Mouse (Mus musculus): ENCODE results near the gene Tmem232. TPM values are rescaled to one million over a fixed set of nuclear protein-coding genes. Genes with fewer than 3 reads are reported as not detected.
A peak's percentile ranks its signal among the peaks of the same experiment; 100 is the strongest.
"Not testable (repeated sequence)": the region's sequence is repeated elsewhere in the genome, so short reads cannot be mapped to it uniquely, and the experiment has no call there.

The Tmem232 gene
- total RNA-seq, 2 experiments from 2014 or later: 1.8 to 2.4 TPM

DNA sequence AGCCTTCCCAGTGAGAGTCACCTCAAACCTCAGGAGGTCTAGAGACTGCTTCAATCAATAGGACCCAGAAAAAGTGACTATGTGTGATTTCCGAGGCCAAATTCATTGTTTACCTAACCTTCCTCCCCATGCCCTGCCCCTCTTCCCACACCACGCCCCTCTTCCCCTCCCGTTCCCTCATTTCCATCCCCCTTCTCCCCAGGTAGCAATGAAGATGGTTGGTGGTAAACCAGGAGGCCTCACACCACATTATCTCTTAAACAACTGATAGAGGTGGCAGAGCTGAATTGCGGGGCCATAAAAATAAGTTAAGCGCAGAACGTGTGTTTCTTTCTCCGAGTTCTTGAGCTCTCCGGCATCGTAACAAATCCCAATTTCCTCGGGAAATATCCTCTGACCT is 55.9 kb downstream of the Tmem232 start:
- Histone ChIP-seq H3K4me3 (no peak overlapping the region), H3K27ac (no peak overlapping the region)
- intact Hi-C loops (cut with DNase I): no loop called here
- DNase-seq (ENCODE audit: extremely low spot score in 1 of 2, low spot score in 2 of 2): no peak
- no peak for TF ChIP-seq CTCF (IDR thresholded peaks at IDR 0.05)

DNA sequence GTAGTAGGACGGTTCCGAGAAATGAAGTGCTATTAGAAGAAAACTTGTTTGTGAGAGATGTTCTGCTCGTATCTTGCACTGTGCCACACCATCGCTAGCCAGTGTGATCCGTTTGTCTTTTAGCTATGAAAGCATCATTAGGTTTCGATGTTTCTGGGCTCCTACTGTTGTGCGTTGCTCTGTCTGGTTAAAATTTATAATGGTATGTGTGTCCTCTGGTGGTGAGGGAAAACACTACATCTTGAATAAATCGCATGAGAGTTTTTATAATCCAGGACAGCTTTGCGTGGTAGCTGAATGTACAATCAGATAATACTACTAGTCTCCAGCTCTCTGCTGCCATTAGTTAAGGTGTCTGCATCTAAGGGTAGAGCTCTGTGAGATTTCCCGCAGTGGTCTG is 63.8 kb downstream of the Tmem232 start:
- TF ChIP-seq CTCF (IDR thresholded peaks at IDR 0.05): peak; percentile 60
- intact Hi-C loops (cut with DNase I): loop anchor here (5.0 to 10.0 kb wide), 3 partner anchors 99 to 402 kb away; no protein-coding TSS in a partner anchor
- no peak for DNase-seq (ENCODE audit: extremely low spot score in 1 of 2, low spot score in 2 of 2)
- no peak overlapping the region for H3K4me3 ChIP-seq
- H3K27ac ChIP-seq: no peak overlapping the region

DNA sequence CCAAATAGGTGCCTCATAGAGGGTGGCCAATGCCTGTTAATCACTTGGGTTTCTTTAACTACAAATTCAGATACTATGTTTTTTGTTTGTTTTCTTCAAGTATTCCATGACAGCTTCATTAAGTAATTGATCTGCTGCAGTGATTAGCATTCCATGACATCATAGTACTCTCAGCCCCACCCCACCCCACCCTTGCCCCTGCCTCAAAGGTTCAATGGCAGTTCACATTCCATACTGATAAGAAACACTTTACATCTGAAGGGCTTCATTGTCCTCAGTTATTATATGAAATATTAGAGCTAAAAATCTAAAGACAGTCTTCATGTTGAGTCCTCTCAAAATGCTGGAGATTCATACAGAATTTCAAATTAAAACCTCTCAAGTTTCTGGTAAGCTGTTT is 89.8 kb downstream of the Tmem232 start:
- H3K27ac ChIP-seq: no peak overlapping the region
- no peak overlapping the region for H3K4me3 ChIP-seq
- intact Hi-C loops (cut with DNase I): no loop called here
- no peak for TF ChIP-seq CTCF (IDR thresholded peaks at IDR 0.05)
- DNase-seq (ENCODE audit: extremely low spot score in 1 of 2, low spot score in 2 of 2): no peak

DNA sequence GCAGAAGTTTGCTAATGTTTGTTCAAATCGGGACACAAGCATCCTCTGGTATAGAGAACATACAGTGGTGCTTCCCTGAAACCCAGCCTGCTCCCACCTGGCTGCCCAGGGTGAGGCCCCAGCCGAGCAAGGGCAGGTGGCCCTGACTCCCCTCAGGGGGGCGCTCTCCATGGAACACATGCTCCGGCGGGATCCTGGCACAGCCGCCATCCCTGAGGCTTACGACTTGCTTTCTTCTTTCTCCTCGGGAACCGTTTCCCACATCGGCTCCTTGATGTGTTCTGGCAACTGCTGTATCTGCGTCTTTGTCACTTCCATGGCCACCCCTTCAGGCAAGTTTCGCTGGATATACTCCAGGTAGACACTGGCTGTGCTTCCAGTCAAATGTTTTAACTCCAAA is 102.7 kb downstream of the Tmem232 start:
- intact Hi-C loops (cut with DNase I): not testable (repeated sequence)

DNA sequence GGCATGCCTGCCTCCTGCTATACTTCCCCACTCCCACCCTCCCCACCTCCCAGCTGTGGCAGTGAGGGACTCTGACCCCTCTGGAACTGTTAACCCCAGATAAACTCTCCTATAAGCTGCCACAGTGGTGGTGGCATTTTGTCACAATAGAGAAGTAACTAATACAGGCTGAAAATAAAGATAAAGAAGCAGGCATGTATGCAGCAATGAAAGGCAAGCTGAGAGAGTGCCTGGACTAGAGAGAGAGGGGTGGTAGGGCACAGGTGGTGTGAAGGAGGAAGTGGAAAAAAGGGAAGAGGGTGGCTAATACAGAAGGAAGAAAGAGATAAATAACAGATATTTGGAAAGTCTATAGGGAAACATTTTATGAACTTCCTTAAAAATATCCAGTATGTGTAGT is 121.5 kb downstream of the Tmem232 start:
- no peak for TF ChIP-seq CTCF (IDR thresholded peaks at IDR 0.05)
- intact Hi-C loops (cut with DNase I): no loop called here
- Histone ChIP-seq H3K27ac (no peak overlapping the region), H3K4me3 (no peak overlapping the region)
- DNase-seq (ENCODE audit: extremely low spot score in 1 of 2, low spot score in 2 of 2): no peak

More for the DNA sequence above, 102.7 kb downstream of the Tmem232 start:
- DNase-seq (ENCODE audit: extremely low spot score in 1 of 2, low spot score in 2 of 2); H3K27ac ChIP-seq; H3K4me3 ChIP-seq: not testable (repeated sequence)

DNA sequence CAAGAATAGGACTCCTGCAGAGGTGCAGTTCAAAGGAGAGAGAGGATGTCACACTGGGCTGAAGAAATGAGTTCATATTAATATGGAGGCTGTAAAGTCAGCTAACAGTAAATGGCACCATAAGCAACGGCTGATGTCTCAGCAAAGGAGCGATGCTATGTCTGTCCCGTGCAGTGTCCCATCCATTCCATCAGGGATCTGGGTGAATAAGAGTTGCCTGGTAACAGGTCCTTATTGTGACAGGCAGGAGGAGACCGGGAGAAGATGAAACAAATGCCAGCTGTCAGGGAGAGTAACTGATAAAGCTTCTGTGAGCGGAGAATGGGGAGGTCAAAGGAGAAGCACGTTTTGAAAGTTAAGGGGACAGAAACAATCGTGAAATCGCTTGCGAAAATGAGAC is 135.3 kb downstream of the Tmem232 start:
- TF ChIP-seq CTCF (IDR thresholded peaks at IDR 0.05): no peak
- no peak overlapping the region for H3K27ac ChIP-seq
- DNase-seq (ENCODE audit: extremely low spot score in 1 of 2, low spot score in 2 of 2): no peak
- no peak overlapping the region for H3K4me3 ChIP-seq
- intact Hi-C loops (cut with DNase I): no loop called here

DNA sequence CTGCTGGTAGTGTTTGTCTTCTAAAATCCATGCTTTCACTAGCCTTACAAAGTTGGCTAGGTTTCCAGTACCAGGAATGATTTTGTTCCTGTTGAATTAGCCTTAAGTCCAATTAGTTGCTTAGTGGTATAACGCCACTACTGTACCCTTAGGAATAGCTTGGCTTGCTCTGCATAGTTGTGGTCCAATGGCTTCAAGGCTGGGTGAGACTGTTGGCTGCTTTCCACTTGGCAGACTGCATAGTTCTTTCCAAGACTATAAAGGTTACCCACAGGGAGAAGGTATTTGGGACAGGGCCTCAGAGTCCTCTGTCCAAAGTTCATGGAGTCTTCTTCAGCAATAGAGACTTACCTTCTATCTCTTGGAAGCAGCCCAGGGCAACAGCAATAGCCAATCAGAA is 139.7 kb downstream of the Tmem232 start:
- no peak overlapping the region for H3K27ac ChIP-seq
- intact Hi-C loops (cut with DNase I): no loop called here
- DNase-seq (ENCODE audit: extremely low spot score in 1 of 2, low spot score in 2 of 2): no peak
- no peak overlapping the region for H3K4me3 ChIP-seq
- TF ChIP-seq CTCF (IDR thresholded peaks at IDR 0.05): no peak

DNA sequence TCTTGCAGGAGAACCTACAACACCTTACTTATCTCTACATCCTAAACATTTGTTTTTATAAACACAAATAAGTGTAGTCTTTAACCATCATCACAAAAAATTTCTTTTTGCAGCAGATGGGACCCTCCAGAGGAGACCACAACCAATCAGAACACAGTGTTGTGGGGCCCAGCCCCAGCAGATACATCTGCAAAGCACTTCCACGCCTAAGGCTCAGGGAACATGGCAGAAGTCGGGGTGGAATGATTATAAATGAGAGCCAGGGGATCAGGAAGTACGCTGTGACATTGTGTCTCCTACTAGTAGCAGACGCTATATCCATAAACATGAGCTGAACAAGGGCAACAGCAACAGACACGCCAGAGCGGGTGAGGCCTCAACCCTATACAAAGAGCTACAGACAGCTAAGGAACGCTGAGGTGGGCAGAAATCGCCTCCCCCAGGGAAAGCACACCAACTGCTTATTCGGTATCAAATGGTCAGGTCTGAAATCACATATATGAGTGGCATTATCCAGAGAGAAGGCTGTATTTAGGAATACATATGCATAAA is 156.1 kb downstream of the Tmem232 start:
- no peak for TF ChIP-seq CTCF (IDR thresholded peaks at IDR 0.05)
- H3K4me3 ChIP-seq: no peak overlapping the region

DNA sequence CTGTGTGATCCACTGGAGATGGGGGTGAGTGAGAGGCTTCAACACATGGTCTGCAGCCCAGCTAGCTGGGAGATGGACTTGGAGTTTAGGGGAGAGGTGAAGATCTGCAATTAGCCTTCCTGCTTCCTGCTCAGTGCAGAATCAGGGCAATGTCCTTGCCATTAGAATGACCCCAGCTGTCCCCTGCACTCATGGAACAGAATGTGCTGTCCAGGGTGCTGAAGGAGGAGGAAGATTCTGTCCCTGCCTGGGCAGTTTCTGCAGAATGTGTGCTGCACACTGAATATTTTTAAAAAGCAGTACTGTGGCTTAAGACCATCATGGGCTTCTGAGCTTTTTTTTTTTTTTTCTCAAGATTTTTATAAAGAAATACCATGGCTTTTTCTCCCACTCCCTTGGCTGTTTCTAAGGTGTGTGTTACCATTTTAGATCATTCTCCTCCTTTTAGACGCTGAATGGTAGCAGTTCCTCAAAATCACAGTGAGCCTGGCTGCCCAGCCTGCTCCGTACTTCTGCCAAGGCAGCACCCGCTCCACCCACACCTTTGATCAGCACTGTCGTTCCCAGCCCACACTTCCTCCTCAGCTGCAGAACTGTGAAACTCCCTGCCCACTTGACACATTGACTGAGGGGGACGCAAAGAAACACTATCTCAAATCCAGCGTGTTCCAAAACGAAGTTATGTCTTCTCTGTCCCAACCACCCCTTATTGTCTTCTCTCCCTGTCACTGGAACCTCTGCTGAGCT is 170.4 kb downstream of the Tmem232 start:
- peak; percentile 71 to 77 for DNase-seq (ENCODE audit: extremely low spot score in 1 of 2, low spot score in 2 of 2)
- H3K4me3 ChIP-seq: no peak overlapping the region
- peak overlapping the region; percentile 86 for H3K27ac ChIP-seq
- intact Hi-C loops (cut with DNase I): loop anchor here (1.0 to 10.0 kb wide), 4 partner anchors 19 to 617 kb away; no protein-coding TSS in a partner anchor
- no peak for TF ChIP-seq CTCF (IDR thresholded peaks at IDR 0.05)

More for the DNA sequence above, 156.1 kb downstream of the Tmem232 start:
- intact Hi-C loops (cut with DNase I): no loop called here
- no peak overlapping the region for H3K27ac ChIP-seq
- DNase-seq (ENCODE audit: extremely low spot score in 1 of 2, low spot score in 2 of 2): no peak

DNA sequence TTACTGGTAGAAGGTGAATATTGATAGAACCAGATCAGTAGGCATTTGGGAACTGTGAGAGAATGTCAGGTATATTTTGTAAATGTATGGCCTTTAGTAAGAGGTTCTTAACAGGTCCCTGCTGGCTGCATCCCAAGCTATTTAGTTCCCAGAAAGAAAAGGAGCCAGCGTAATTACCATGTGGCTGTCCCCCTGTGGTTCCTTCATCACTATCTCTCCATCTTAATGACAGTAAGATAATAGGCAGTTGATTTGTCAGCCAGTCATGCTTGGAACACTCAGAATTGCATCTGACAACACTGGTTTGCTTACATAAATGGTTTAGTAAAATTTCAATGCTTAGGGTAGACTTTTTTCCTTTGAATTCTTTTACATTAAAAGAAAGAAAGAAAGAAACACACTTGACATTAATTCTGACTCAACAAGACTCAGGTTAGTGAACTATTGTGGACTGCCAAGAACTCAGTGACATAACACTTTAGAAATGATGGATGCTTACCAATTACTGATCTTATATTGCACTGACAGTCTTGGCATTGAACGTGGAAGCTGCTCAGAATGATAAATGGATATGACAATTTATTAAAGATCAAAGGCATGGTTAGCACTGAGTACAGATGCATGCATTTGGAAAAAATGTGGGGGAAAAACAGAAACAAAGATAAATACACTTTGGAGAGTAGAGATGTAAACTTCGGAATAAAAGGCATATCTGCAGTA is 174.9 kb downstream of the Tmem232 start:
- Histone ChIP-seq H3K4me3 (no peak overlapping the region), H3K27ac (no peak overlapping the region)
- intact Hi-C loops (cut with DNase I): no loop called here
- DNase-seq (ENCODE audit: extremely low spot score in 1 of 2, low spot score in 2 of 2): no peak
- TF ChIP-seq CTCF (IDR thresholded peaks at IDR 0.05): no peak

DNA sequence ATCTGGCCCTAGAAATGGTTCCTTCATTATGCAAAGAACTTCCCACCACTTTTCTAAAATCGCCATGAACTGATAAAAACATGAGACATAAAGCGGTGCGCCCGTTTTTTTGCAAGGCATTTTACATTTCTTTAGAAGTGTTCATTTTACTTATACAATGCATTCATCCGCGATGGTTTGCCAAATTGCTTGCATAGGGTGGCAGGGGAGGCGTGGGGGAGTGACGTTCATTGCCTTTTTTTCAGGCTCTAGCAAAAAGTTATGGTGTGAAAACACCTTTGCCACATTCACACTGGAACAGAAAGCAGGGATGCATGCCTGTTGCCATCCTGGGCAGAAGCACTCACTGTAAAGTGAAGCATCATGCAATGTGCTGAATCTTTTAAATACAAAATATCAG is 188.7 kb downstream of the Tmem232 start:
- intact Hi-C loops (cut with DNase I): loop anchor here (1.0 kb wide), 1 partner anchor 18 kb away; no protein-coding TSS in a partner anchor
- Histone ChIP-seq H3K27ac (peak overlapping the region; percentile 29; the same call in 1 of the 2 replicates), H3K4me3 (no peak overlapping the region)
- DNase-seq (ENCODE audit: extremely low spot score in 1 of 2, low spot score in 2 of 2): peak in 1 of 2 experiments; percentile 42
- TF ChIP-seq CTCF (IDR thresholded peaks at IDR 0.05): no peak

DNA sequence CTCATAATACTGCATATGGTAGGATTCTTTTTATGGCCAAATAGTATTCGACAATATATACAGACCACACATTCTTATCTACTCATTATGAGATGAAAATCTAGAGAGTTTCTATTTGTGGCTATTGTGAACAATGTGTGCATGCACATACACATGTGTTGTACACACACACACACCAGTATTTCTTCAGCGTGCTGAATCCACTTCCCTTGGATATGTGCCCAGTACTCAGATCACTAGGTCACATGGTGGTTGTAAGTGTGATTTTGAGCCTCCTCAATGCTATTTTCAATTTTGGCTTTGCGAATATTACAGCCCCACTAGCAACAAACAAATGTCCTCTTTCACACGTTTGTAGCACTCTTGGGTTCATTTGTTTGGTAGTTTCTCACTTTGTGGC is 200.6 kb downstream of the Tmem232 start:
- TF ChIP-seq CTCF (IDR thresholded peaks at IDR 0.05): no peak
- H3K27ac ChIP-seq: no peak overlapping the region
- no peak for DNase-seq (ENCODE audit: extremely low spot score in 1 of 2, low spot score in 2 of 2)
- intact Hi-C loops (cut with DNase I): no loop called here
- no peak overlapping the region for H3K4me3 ChIP-seq
